Mouse (Mus musculus) liver, embryonic 15.5 days (tissue): ENCODE results near the gene Iqgap3. TPM values are rescaled to one million over a fixed set of nuclear protein-coding genes. Genes with fewer than 3 reads are reported as not detected.

Experiments used
- ATAC-seq: fragments of 200-750 bp; cut with Nextera tagmentation; 2 replicates; pipeline ENCODE4 v1.8.0; 2017; ENCODE audit warnings: moderate number of reproducible peaks, mild to moderate bottlenecking, moderate library complexity; ENCODE audit not compliant: insufficient read depth
- H3K27ac ChIP-seq: fragments of 300-500 bp; sonication (generic); replicated peaks from 2 replicates; pipeline ENCODE4 v1.5.1; 2015; ENCODE audit warnings: mild to moderate bottlenecking, inconsistent platforms
- H3K27me3 ChIP-seq: fragments of 300-500 bp; sonication (generic); 2 replicates; pipeline ENCODE4 v1.6.1; 2015; ENCODE audit warnings: mild to moderate bottlenecking, inconsistent platforms
- H3K36me3 ChIP-seq: fragments of 300-500 bp; sonication (generic); replicated peaks from 2 replicates; pipeline ENCODE4 v1.6.1; 2015; ENCODE audit warnings: moderate library complexity, mild to moderate bottlenecking, inconsistent platforms
- H3K4me1 ChIP-seq: fragments of 300-500 bp; sonication (generic); replicated peaks from 2 replicates; pipeline ENCODE4 v1.6.1; 2015; ENCODE audit warnings: inconsistent platforms
- H3K4me2 ChIP-seq: fragments of 300-500 bp; sonication (generic); 2 replicates; pipeline ENCODE4 v1.6.1; 2015; ENCODE audit warnings: moderate library complexity, mild to moderate bottlenecking, inconsistent platforms
- H3K4me3 ChIP-seq: fragments of 300-500 bp; sonication (generic); replicated peaks from 2 replicates; pipeline ENCODE4 v1.5.1; 2015; ENCODE audit warnings: mild to moderate bottlenecking, inconsistent platforms
- H3K9ac ChIP-seq: fragments of 300-500 bp; sonication (generic); 2 replicates; pipeline ENCODE4 v1.6.1; 2015; ENCODE audit warnings: moderate library complexity, mild to moderate bottlenecking, inconsistent platforms
- H3K9me3 ChIP-seq: fragments of 300-500 bp; sonication (generic); replicated peaks from 2 replicates; pipeline ENCODE4 v1.6.1; 2016; ENCODE audit warnings: inconsistent platforms
- WGBS: fragments of 180-500 bp; shearing (Covaris S2); methylation state at CpG from one replicate; pipeline ENCODE4 v1.1.7; 2015; ENCODE audit warnings: mixed read lengths; ENCODE audit not compliant: insufficient replicate concordance; 5-methylcytosine and 5-hydroxymethylcytosine counted together
- polyA plus RNA-seq: library from polyadenylated mRNA; unstranded; fragments of >200 nt; fragmentation: Nextera tagmentation; extraction: Ambion mirVana; gene quantifications from 2 replicates; pipeline ENCODE4 v1.2.1, GENCODE M21; 2015

Gene Iqgap3
- polyA plus RNA-seq, 1 experiment from 2014 or later, result 7.3 TPM

- Histone ChIP-seq H3K27me3 (peaks cover 7% of the 10 kb centered on the region; the same call in 1 of the 2 replicates), H3K4me2 (peak overlapping the region; percentile 98), H3K9ac (0 out of 2 replicates have a peak overlapping the region, but pooled peaks have one; percentile 25), H3K36me3 (no peaks in the 10 kb centered on the region), H3K9me3 (no peaks in the 10 kb centered on the region), H3K4me3 (peak overlapping the region; percentile 80), H3K27ac (peak overlapping the region; percentile 96), H3K4me1 (peaks cover 97% of the 10 kb centered on the region)
- ATAC-seq, result no peak
- 22% methylated on average over 4 of the region's 4 CpGs for WGBS
Measured at GRCm38 (mm10) chr3:88145411-88145782, 63.6 kb downstream of the Iqgap3 start.

- 25% methylated on average over 5 of the region's 5 CpGs for WGBS
Measured at GRCm38 (mm10) chr3:88145952-88146351, 64.2 kb downstream of the Iqgap3 start.

GRCm38 (mm10) chr3:88146376-88147112 lies 64.8 kb downstream of the Iqgap3 start:
- Histone ChIP-seq H3K9me3 (no peaks in the 10 kb centered on the region), H3K4me2 (peak overlapping the region; percentile 98), H3K4me1 (peaks cover 97% of the 10 kb centered on the region), H3K4me3 (no peak overlapping the region), H3K27ac (peak overlapping the region; percentile 96), H3K27me3 (no peaks in the 10 kb centered on the region), H3K36me3 (no peaks in the 10 kb centered on the region), H3K9ac (peak overlapping the region; percentile 25; the same call in 1 of the 2 replicates)
- 27% methylated on average over 5 of the region's 5 CpGs for WGBS
- ATAC-seq, result no peak

More at GRCm38 (mm10) chr3:88145952-88146351, 64.2 kb downstream of the Iqgap3 start:
- Histone ChIP-seq H3K4me1 (peaks cover 97% of the 10 kb centered on the region), H3K4me2 (peak overlapping the region; percentile 98), H3K36me3 (no peaks in the 10 kb centered on the region), H3K9me3 (no peaks in the 10 kb centered on the region), H3K9ac (peak overlapping the region; percentile 25; the same call in 1 of the 2 replicates), H3K27me3 (0 out of 2 replicates have a peak, but pooled peaks cover 2% of the 10 kb centered on the region), H3K27ac (peak overlapping the region; percentile 96), H3K4me3 (peak overlapping the region; percentile 80)
- ATAC-seq, result no peak

GRCm38 (mm10) chr3:88147444-88147843 lies 65.7 kb downstream of the Iqgap3 start:
- Histone ChIP-seq H3K4me3 (no peak overlapping the region), H3K36me3 (no peaks in the 10 kb centered on the region), H3K27ac (peak overlapping the region; percentile 96; the same call in 1 of the 2 replicates), H3K27me3 (no peaks in the 10 kb centered on the region), H3K9ac (no peak overlapping the region), H3K9me3 (no peaks in the 10 kb centered on the region), H3K4me1 (peaks cover 99% of the 10 kb centered on the region), H3K4me2 (peak overlapping the region; percentile 23; the same call in 1 of the 2 replicates)
- 51% methylated on average over 2 of the region's 2 CpGs for WGBS
- no peak for ATAC-seq

GRCm38 (mm10) chr3:88147866-88148265 lies 66.1 kb downstream of the Iqgap3 start:
- no peak for ATAC-seq
- 61% methylated on average over 1 of the region's 1 CpGs for WGBS
- peak overlapping the region; percentile 23; the same call in 1 of the 2 replicates for H3K4me2 ChIP-seq
- H3K27ac ChIP-seq, result peak overlapping the region; percentile 96
- H3K9me3 ChIP-seq, result no peaks in the 10 kb centered on the region
- H3K4me3 ChIP-seq, result no peak overlapping the region
- H3K36me3 ChIP-seq, result no peaks in the 10 kb centered on the region
- no peaks in the 10 kb centered on the region for H3K27me3 ChIP-seq
- H3K4me1 ChIP-seq, result peaks cover 95% of the 10 kb centered on the region
- no peak overlapping the region for H3K9ac ChIP-seq

GRCm38 (mm10) chr3:88148354-88148753 lies 66.6 kb downstream of the Iqgap3 start:
- no peaks in the 10 kb centered on the region for H3K36me3 ChIP-seq
- no peak for ATAC-seq
- no peak overlapping the region for H3K4me3 ChIP-seq
- no peaks in the 10 kb centered on the region for H3K27me3 ChIP-seq
- H3K27ac ChIP-seq, result peak overlapping the region; percentile 96
- WGBS, result 53% methylated on average over 5 of the region's 5 CpGs
- peaks cover 90% of the 10 kb centered on the region for H3K4me1 ChIP-seq
- no peak overlapping the region for H3K9ac ChIP-seq
- peak overlapping the region; percentile 27; the same call in 1 of the 2 replicates for H3K4me2 ChIP-seq
- no peaks in the 10 kb centered on the region for H3K9me3 ChIP-seq

GRCm38 (mm10) chr3:88148776-88149509 lies 67.2 kb downstream of the Iqgap3 start:
- no peaks in the 10 kb centered on the region for H3K36me3 ChIP-seq
- H3K27me3 ChIP-seq, result no peaks in the 10 kb centered on the region
- 35% methylated on average over 4 of the region's 4 CpGs for WGBS
- peak; percentile 22; the same call in 1 of the 2 replicates for ATAC-seq
- H3K9ac ChIP-seq, result no peak overlapping the region
- peaks cover 84% of the 10 kb centered on the region for H3K4me1 ChIP-seq
- peak overlapping the region; percentile 43 for H3K4me2 ChIP-seq
- H3K9me3 ChIP-seq, result no peaks in the 10 kb centered on the region
- no peak overlapping the region for H3K4me3 ChIP-seq
- peak overlapping the region; percentile 96 for H3K27ac ChIP-seq

GRCm38 (mm10) chr3:88149510-88149974 lies 67.8 kb downstream of the Iqgap3 start:
- Histone ChIP-seq H3K9ac (no peak overlapping the region), H3K4me1 (peaks cover 78% of the 10 kb centered on the region), H3K27ac (peak overlapping the region; percentile 96), H3K9me3 (no peaks in the 10 kb centered on the region), H3K4me3 (no peak overlapping the region), H3K36me3 (no peaks in the 10 kb centered on the region), H3K4me2 (peak overlapping the region; percentile 43), H3K27me3 (no peaks in the 10 kb centered on the region)
- WGBS, result 39% methylated on average over 6 of the region's 6 CpGs
- ATAC-seq, result no peak

GRCm38 (mm10) chr3:88150061-88150998 lies 68.6 kb downstream of the Iqgap3 start:
- no peaks in the 10 kb centered on the region for H3K9me3 ChIP-seq
- H3K27ac ChIP-seq, result peak overlapping the region; percentile 96
- WGBS, result 33% methylated on average over 14 of the region's 14 CpGs
- peak overlapping the region; percentile 43 for H3K4me2 ChIP-seq
- no peak overlapping the region; the same call in 1 of the 2 replicates for H3K4me3 ChIP-seq
- no peak for ATAC-seq
- H3K9ac ChIP-seq, result peak overlapping the region; percentile 39; the same call in 1 of the 2 replicates
- peaks cover 70% of the 10 kb centered on the region for H3K4me1 ChIP-seq
- no peaks in the 10 kb centered on the region for H3K27me3 ChIP-seq
- H3K36me3 ChIP-seq, result 0 out of 2 replicates have a peak, but pooled peaks cover 3% of the 10 kb centered on the region

- no peak for ATAC-seq
- H3K36me3 ChIP-seq, result peaks cover 8% of the 10 kb centered on the region
- H3K9me3 ChIP-seq, result no peaks in the 10 kb centered on the region
- no peak overlapping the region for H3K4me3 ChIP-seq
- peaks cover 64% of the 10 kb centered on the region for H3K4me1 ChIP-seq
- 60% methylated on average over 3 of the region's 3 CpGs for WGBS
- H3K27me3 ChIP-seq, result no peaks in the 10 kb centered on the region
- H3K27ac ChIP-seq, result peak overlapping the region; percentile 96; the same call in 1 of the 2 replicates
- 0 out of 2 replicates have a peak overlapping the region, but pooled peaks have one; percentile 39 for H3K9ac ChIP-seq
- H3K4me2 ChIP-seq, result 0 out of 2 replicates have a peak overlapping the region, but pooled peaks have one; percentile 43
Measured at GRCm38 (mm10) chr3:88150999-88151364, 69.2 kb downstream of the Iqgap3 start.
